Comparison of ENCODE assay signal across 21 mouse cellular contexts in genomic region chr5:53708191-53708590, GRCm38 (mm10). TPM values are rescaled to one million over a fixed set of nuclear protein-coding genes. Genes with fewer than 3 reads are reported as not detected.
DNase-seq lines count a peak whose midpoint lies in the region; ATAC-seq lines count a peak whose summit lies in the region.
"Had no signal": no experiment of that assay in that cellular context is flagged by ENCODE, and none has a peak within 500 bp of the region (broad histone marks: within the 10 kb centered on the region; RNA-seq: fewer than 3 reads in every experiment).

No protein-coding gene starts in this region.

- no peaks in the 10 kb centered on the region for H3K9me3 ChIP-seq in intestine, embryonic 16.5 days (ENCODE audit: control insufficient read depth, low read length)
- H3K9me3 ChIP-seq in intestine, embryonic 15.5 days, result no peaks in the 10 kb centered on the region
- H3K9me3 ChIP-seq in forebrain, embryonic 13.5 days (replicated peaks), result no peaks in the 10 kb centered on the region
- H3K9me3 ChIP-seq in hindbrain, embryonic 13.5 days, result no peaks in the 10 kb centered on the region
- H3K9me3 ChIP-seq: embryonic facial prominence, embryonic 15.5 days; heart, embryonic 15.5 days; hindbrain, embryonic 15.5 days; liver, embryonic 15.5 days had no signal

- no peak overlapping the region for H3K9ac ChIP-seq in intestine, embryonic 16.5 days (ENCODE audit: low read depth, low read length)
- H3K9ac ChIP-seq in intestine, embryonic 15.5 days, result no peak overlapping the region
- H3K9ac ChIP-seq in forebrain, embryonic 13.5 days, result no peak overlapping the region
- H3K9ac ChIP-seq in hindbrain, embryonic 13.5 days, result no peak overlapping the region
- H3K9ac ChIP-seq: embryonic facial prominence, embryonic 15.5 days; heart, embryonic 15.5 days; hindbrain, embryonic 15.5 days; liver, embryonic 15.5 days had no signal

- H3K4me3 ChIP-seq in intestine, embryonic 16.5 days (ENCODE audit: low read length), result no peak overlapping the region
- H3K4me3 ChIP-seq in intestine, embryonic 15.5 days (replicated peaks), result no peak overlapping the region
- H3K4me3 ChIP-seq in forebrain, embryonic 13.5 days, result no peak overlapping the region
- H3K4me3 ChIP-seq in hindbrain, embryonic 13.5 days, result no peak overlapping the region
- H3K4me3 ChIP-seq: embryonic facial prominence, embryonic 15.5 days; heart, adult 2 months; heart, embryonic 15.5 days; hindbrain, embryonic 15.5 days; liver, embryonic 15.5 days; megakaryocyte, embryonic 14.5 days had no signal

- H3K27ac ChIP-seq in intestine, embryonic 16.5 days (ENCODE audit: low read length), result no peak overlapping the region
- H3K27ac ChIP-seq in intestine, embryonic 15.5 days, result no peak overlapping the region
- H3K27ac ChIP-seq in forebrain, embryonic 13.5 days, result peak overlapping the region; percentile 28; the same call in 1 of the 2 replicates
- no peak overlapping the region for H3K27ac ChIP-seq in hindbrain, embryonic 13.5 days
- H3K27ac ChIP-seq: embryonic facial prominence, embryonic 15.5 days; heart, adult 2 months; heart, embryonic 15.5 days; hindbrain, embryonic 15.5 days; liver, embryonic 15.5 days had no signal

- no peaks in the 10 kb centered on the region for H3K4me1 ChIP-seq in intestine, embryonic 16.5 days (ENCODE audit: control insufficient read depth, insufficient read depth, low read length)
- 0 out of 2 replicates have a peak, but pooled peaks cover 2% of the 10 kb centered on the region for H3K4me1 ChIP-seq in intestine, embryonic 15.5 days (replicated peaks)
- peaks cover 34% of the 10 kb centered on the region for H3K4me1 ChIP-seq in forebrain, embryonic 13.5 days
- H3K4me1 ChIP-seq in hindbrain, embryonic 13.5 days (replicated peaks), result peaks cover 25% of the 10 kb centered on the region
- H3K4me1 ChIP-seq: embryonic facial prominence, embryonic 15.5 days; heart, embryonic 15.5 days; liver, embryonic 15.5 days; megakaryocyte, embryonic 14.5 days had no signal

- no peaks in the 10 kb centered on the region for H3K36me3 ChIP-seq in intestine, embryonic 16.5 days (ENCODE audit: control insufficient read depth, insufficient read depth, low read length)
- H3K36me3 ChIP-seq in intestine, embryonic 15.5 days, result no peaks in the 10 kb centered on the region
- no peaks in the 10 kb centered on the region for H3K36me3 ChIP-seq in forebrain, embryonic 13.5 days (ENCODE audit: poor library complexity, severe bottlenecking)
- H3K36me3 ChIP-seq in hindbrain, embryonic 13.5 days, result no peaks in the 10 kb centered on the region
- H3K36me3 ChIP-seq: embryonic facial prominence, embryonic 15.5 days; heart, embryonic 15.5 days; hindbrain, embryonic 15.5 days; liver, embryonic 15.5 days had no signal

- no peaks in the 10 kb centered on the region for H3K27me3 ChIP-seq in intestine, embryonic 16.5 days (replicated peaks; ENCODE audit: control insufficient read depth, insufficient read depth, low read length)
- no peaks in the 10 kb centered on the region for H3K27me3 ChIP-seq in intestine, embryonic 15.5 days (replicated peaks)
- H3K27me3 ChIP-seq in forebrain, embryonic 13.5 days, result no peaks in the 10 kb centered on the region
- H3K27me3 ChIP-seq in hindbrain, embryonic 13.5 days, result 0 out of 2 replicates have a peak, but pooled peaks cover 4% of the 10 kb centered on the region
- H3K27me3 ChIP-seq: embryonic facial prominence, embryonic 15.5 days; heart, embryonic 15.5 days; hindbrain, embryonic 15.5 days; liver, embryonic 15.5 days; Patski had no signal

- peak overlapping the region; percentile 16; the same call in 1 of the 2 replicates for H3K4me2 ChIP-seq in intestine, embryonic 16.5 days (ENCODE audit: low read depth, low read length)
- H3K4me2 ChIP-seq in intestine, embryonic 15.5 days (replicated peaks), result no peak overlapping the region
- no peak overlapping the region; the same call in 1 of the 2 replicates for H3K4me2 ChIP-seq in forebrain, embryonic 13.5 days
- no peak overlapping the region for H3K4me2 ChIP-seq in hindbrain, embryonic 13.5 days
- H3K4me2 ChIP-seq: embryonic facial prominence, embryonic 15.5 days; heart, embryonic 15.5 days; hindbrain, embryonic 15.5 days; liver, embryonic 15.5 days had no signal

- WGBS in intestine, embryonic 16.5 days, result 68% methylated on average over 4 of the region's 4 CpGs
- 66% methylated on average over 4 of the region's 4 CpGs for WGBS in intestine, embryonic 15.5 days
- 11% methylated on average over 4 of the region's 4 CpGs for WGBS in forebrain, embryonic 13.5 days
- WGBS in hindbrain, embryonic 13.5 days, result 27% methylated on average over 4 of the region's 4 CpGs

- peak; percentile 27 for DNase-seq in retina, embryonic 14.5 days (ENCODE audit: low spot score)
- DNase-seq in gastrocnemius, postnatal 25 days, result no peak
- no peak for DNase-seq in yolk sac, embryonic 10.5 days (ENCODE audit: low spot score)
- DNase-seq: adrenal gland, postnatal 14 days; cerebellum, adult 2 months; heart, adult 2 months; kidney, postnatal 4 days; thymus, adult 18-20 months had no signal

- no peak for ATAC-seq in intestine, embryonic 16.5 days
- ATAC-seq in intestine, embryonic 15.5 days, result no peak
- peak; percentile 45; the same call in 1 of the 2 replicates for ATAC-seq in forebrain, embryonic 13.5 days
- ATAC-seq in hindbrain, embryonic 13.5 days (ENCODE audit: low FRiP score), result peak; percentile 43; the same call in 1 of the 2 replicates
- ATAC-seq: activated CD4-positive, CD25-positive, alpha-beta regulatory T cell, adult 4 months had no signal

RNA-seq across cellular contexts. Expression of gene Cckar, which starts 0.7 kb away (rescaled TPM):
- polyA plus RNA-seq in intestine, embryonic 16.5 days (2015; fragmentation: Nextera tagmentation; extraction: Ambion mirVana), result 45.8 and 46.4 TPM in 2 replicates
- polyA plus RNA-seq in intestine, embryonic 15.5 days (2015; fragmentation: Nextera tagmentation; extraction: Ambion mirVana), result 38.3 and 68.9 TPM in 2 replicates
- 3.5 and 4.4 TPM in 2 replicates for polyA plus RNA-seq in forebrain, embryonic 13.5 days (2015; fragmentation: Nextera tagmentation; extraction: Ambion mirVana)
- polyA plus RNA-seq in hindbrain, embryonic 13.5 days (2015; fragmentation: Nextera tagmentation; extraction: Ambion mirVana), result 1.9 and 2.6 TPM in 2 replicates
- not detected for total RNA-seq in gastrocnemius, postnatal 25 days (2021)
- total RNA-seq: gastrocnemius, adult 8-10 months; heart, adult 2 months had no signal
- polyA plus RNA-seq: activated CD4-positive, CD25-positive, alpha-beta regulatory T cell, adult 4 months; cortical plate, adult 2 months; Patski had no signal

Comparison
In these comparisons a context has a peak if more than half of its experiments do, and no peak if none do; other contexts are left out.
1. ATAC-seq: peak in forebrain, embryonic 13.5 days (single experiment) and hindbrain, embryonic 13.5 days (single experiment); none in intestine, embryonic 16.5 days (single experiment) and intestine, embryonic 15.5 days (single experiment).